Mouse (Mus musculus): ENCODE results near the gene Pnn.

DNA sequence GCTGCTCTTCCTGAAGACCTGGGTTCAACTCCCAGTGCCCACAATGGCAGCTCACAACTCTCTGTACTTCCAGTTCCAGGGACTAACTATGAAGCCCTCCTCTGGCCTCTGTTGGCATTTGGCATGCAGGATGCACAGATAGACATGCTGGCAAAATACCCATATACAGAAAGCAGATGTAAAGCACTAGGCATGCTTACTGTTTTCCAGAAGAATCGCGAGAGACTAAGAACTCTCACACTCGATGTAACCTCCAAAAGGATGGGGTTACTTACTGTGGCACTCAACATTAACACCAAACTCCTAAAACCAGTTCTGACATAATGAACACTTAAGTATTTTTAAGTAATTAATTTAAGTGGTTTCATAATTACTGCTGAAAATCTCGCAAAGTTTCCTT lies 6.4 kb upstream of the Pnn start:
- no peak for TF ChIP-seq CTCF (IDR thresholded peaks at IDR 0.05; ENCODE audit: low read depth, low read length)
- no peak for TF ChIP-seq TAL1 (conservative IDR thresholded peaks at IDR 0.05; ENCODE audit: low read depth, low read length)
